Mouse (Mus musculus) bone marrow macrophage, adult 2 months (primary cell): Measurements from ENCODE around the gene Dock2. TPM values are rescaled to one million over a fixed set of nuclear protein-coding genes. Genes with fewer than 3 reads are reported as not detected.

Source experiments
- H3K27ac ChIP-seq: 2 replicates; pipeline ENCODE4 v1.5.1; 2012; ENCODE audit warnings: low read depth, low read length; ENCODE audit not compliant: insufficient read depth
- H3K4me1 ChIP-seq: 2 replicates; pipeline ENCODE4 v1.6.1; 2012; ENCODE audit warnings: low read length; ENCODE audit not compliant: control insufficient read depth, insufficient read depth
- H3K4me3 ChIP-seq: 2 replicates; pipeline ENCODE4 v1.5.1; 2012; ENCODE audit warnings: mild to moderate bottlenecking, low read length, moderate library complexity; ENCODE audit not compliant: insufficient read depth
- CTCF ChIP-seq: IDR thresholded peaks from 2 replicates; pipeline ENCODE4 v1.5.1; 2012; ENCODE audit warnings: low read depth, mild to moderate bottlenecking, low read length, moderate library complexity
- POLR2A ChIP-seq: IDR thresholded peaks from 2 replicates; pipeline ENCODE4 v1.6.1; 2012; ENCODE audit warnings: mild to moderate bottlenecking, low read depth, low read length, borderline replicate concordance
- polyA plus RNA-seq: library from polyadenylated mRNA; stranded (reverse); fragments of >200 nt; gene quantifications from 2 replicates; pipeline ENCODE4 v1.2.4, GENCODE M21; 2012; ENCODE audit not compliant: missing spikeins, insufficient read depth, insufficient read length

Dock2 gene
- polyA plus RNA-seq, 1 experiment, result 104 TPM

DNA sequence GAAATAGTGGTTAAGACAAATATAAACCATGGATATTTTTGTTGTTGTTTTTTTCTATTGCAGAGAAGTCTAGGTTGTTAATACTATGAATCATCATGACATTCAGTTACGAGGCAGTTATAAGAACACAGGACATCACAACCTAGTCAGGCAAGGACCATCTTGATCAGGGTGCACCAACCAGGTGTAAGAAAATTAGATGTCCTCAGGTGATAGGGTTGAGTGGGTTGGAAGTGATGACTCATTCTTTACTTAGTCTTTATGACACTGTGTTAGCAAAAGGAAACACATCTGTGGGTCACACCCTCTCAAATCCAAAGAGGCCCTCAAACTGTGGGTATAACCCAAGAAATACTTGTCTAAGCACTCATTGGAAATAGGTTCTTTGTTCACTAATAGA, 277.3 kb downstream of the Dock2 start:
- Histone ChIP-seq H3K4me3 (no peak overlapping the region), H3K27ac (no peak overlapping the region), H3K4me1 (no peaks in the 10 kb centered on the region)
- no peak for TF ChIP-seq POLR2A
- no peak for TF ChIP-seq CTCF

DNA sequence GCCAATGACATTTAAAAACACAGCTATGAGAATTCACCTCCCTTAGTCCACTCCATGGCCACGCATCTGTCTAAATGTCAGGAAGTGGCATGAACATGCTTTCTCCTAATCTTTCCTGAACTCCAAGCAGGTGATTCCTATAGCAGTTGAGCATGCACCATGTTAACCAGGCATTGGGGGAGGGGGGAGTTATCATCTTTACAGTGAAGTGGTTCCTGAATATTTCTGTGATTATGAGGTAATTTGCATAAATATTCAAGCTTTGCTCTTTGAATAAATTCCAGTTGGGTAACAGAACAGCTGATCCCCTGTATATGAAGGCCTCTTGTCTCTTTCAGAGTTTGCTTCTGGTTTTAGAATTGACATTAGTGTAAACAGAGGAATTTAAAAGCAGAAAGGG, 284.0 kb downstream of the Dock2 start:
- TF ChIP-seq CTCF (no peak), POLR2A (no peak)
- no peaks in the 10 kb centered on the region for H3K4me1 ChIP-seq
- no peak overlapping the region for H3K4me3 ChIP-seq
- no peak overlapping the region for H3K27ac ChIP-seq

DNA sequence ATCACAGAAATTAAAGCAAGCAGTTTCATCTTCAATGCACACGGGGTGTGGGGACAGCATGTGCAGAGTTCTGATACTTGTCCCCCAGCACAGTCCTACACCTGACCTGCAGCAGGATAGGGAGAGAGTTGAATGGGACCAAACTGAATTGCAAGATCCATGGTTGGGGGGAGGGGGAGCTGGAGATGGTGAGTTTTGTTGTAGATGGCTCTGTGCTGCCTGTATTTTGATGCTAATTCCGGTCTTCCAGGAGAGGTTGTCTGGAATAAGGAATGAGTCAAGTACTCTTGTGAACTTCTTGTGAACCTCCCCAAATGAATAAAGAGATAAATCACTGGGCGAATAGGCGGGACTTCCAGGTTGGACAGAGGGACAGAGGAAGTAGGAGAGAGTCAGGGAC, 289.0 kb downstream of the Dock2 start:
- TF ChIP-seq POLR2A (no peak), CTCF (no peak)
- Histone ChIP-seq H3K27ac (no peak overlapping the region), H3K4me1 (no peaks in the 10 kb centered on the region; the same call in 1 of the 2 replicates), H3K4me3 (no peak overlapping the region)

DNA sequence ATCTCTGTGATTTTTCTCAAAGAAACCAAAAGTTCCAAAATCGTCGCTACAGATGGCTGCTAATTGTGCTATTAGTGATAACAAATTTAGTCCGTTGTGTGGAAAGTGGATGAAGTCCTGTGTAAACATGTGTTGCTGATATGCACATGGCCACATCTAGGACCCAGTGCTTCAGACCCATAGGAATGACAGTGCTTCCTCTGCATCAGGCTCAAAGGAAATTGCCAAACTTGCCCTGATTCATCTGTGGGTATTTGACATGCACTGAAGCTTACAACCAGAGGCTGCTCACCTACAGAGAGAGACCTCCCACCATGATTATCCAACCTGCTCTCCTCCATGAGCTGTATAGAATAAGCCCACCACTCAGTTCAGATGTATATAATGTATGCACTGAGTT, 290.7 kb downstream of the Dock2 start:
- no peak overlapping the region for H3K27ac ChIP-seq
- no peaks in the 10 kb centered on the region; the same call in 1 of the 2 replicates for H3K4me1 ChIP-seq
- H3K4me3 ChIP-seq, result no peak overlapping the region
- TF ChIP-seq CTCF (no peak), POLR2A (no peak)

DNA sequence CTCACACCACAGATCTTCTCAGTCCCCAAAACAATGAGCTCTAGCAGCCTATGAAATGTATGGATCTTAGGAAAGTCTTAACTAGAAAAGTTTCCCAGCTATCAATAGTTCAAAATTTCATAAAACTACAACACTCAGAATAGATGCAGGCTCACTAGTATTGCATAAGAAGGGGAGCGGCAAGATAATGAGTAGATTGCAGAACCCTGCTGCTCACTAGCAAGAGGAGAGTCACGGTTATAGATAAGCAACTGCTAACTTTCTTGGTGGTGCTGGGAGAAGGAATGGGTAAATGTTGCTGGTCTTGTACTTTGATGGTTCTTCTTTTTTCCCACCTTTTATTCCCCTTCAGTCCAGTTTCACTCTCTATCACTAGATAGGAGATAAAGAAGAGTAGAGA, 291.5 kb downstream of the Dock2 start:
- H3K4me1 ChIP-seq, result no peaks in the 10 kb centered on the region; the same call in 1 of the 2 replicates
- H3K4me3 ChIP-seq, result no peak overlapping the region
- H3K27ac ChIP-seq, result no peak overlapping the region
- TF ChIP-seq CTCF (no peak), POLR2A (no peak)

DNA sequence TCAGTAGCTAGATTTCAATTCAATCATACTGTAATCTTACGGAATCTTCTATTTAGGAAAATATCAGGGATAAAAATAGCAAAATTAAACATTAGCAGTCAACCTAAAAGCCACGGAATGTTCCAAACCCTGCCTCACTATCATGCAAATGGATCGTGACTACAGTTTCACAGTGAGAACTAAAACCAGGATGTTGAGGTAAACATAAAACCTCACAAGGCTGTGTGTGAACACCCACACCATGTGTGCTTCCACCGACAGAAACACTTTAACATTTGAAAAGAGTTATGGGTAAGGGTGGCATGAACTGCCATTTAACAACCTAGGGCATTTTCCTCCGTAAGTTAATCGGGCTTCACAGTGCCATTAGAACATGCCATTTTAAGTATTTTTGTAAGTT, 294.1 kb downstream of the Dock2 start:
- TF ChIP-seq CTCF (no peak), POLR2A (no peak)

DNA sequence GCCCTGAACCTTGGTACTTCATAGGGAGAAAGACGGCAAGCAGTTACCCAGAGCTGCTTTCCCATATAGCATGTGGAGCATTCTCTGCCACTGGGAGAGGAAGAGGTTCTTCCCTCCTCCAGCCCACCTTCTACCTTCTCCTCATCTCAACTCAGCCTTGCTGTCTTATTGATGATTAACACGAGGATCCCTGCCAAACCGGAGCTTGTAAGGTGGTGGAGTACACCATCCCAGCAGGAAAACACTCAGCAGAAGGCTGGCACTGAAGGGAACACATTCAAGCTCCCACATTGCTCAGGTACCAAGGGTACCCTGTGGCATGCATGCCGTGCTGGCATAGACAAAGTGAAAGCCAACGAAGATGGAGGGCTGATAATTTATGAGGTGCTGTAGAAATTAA, 304.4 kb downstream of the Dock2 start:
- H3K4me3 ChIP-seq, result no peak overlapping the region
- no peak overlapping the region for H3K27ac ChIP-seq
- no peaks in the 10 kb centered on the region for H3K4me1 ChIP-seq
- no peak for TF ChIP-seq CTCF
- no peak for TF ChIP-seq POLR2A

More for the DNA sequence above, 294.1 kb downstream of the Dock2 start:
- Histone ChIP-seq H3K4me1 (no peaks in the 10 kb centered on the region; the same call in 1 of the 2 replicates), H3K27ac (no peak overlapping the region), H3K4me3 (no peak overlapping the region)

DNA sequence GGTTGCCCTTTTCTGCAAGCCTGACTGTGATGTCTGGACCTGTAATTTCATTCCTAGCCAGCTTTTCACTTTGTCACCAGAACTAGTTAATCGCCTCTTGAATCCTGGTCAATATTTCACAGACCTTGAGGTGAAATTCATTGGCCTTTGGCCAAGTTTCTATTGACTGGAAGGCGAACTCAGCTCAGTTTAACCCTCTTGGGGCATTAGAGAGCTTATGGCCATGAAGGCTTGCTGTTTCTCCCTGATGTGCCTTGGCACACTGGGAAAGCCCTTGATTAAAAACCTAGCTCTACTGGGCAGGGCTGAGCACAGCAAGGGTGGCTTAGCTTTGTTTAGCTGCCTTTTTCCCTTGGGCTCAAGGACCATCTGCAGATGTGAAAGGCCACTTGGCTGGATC, 313.9 kb downstream of the Dock2 start:
- no peak overlapping the region for H3K4me3 ChIP-seq
- TF ChIP-seq CTCF (no peak), POLR2A (no peak)
- H3K27ac ChIP-seq, result no peak overlapping the region
- H3K4me1 ChIP-seq, result no peaks in the 10 kb centered on the region

DNA sequence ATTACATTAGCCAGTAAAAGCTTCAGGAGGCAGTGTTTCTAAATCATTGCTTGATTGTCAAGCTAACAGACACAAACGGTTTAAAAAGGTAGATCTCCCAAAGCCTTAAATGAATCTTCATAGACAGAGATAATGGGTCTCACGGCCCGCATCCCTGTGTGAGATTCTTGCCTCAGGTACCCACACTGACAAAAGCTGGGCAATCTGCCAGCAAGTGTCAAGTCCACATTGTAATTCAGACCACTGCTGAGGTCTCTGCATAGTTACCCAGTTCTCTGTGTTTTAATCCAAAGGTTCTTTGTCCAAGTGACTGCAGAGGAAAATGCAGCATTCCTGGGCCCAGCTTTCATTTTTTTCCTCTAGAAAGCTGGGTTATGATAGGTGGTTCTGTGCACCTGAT, 315.1 kb downstream of the Dock2 start:
- no peak overlapping the region for H3K27ac ChIP-seq
- no peak for TF ChIP-seq CTCF
- no peak for TF ChIP-seq POLR2A
- H3K4me3 ChIP-seq, result no peak overlapping the region
- H3K4me1 ChIP-seq, result no peaks in the 10 kb centered on the region

DNA sequence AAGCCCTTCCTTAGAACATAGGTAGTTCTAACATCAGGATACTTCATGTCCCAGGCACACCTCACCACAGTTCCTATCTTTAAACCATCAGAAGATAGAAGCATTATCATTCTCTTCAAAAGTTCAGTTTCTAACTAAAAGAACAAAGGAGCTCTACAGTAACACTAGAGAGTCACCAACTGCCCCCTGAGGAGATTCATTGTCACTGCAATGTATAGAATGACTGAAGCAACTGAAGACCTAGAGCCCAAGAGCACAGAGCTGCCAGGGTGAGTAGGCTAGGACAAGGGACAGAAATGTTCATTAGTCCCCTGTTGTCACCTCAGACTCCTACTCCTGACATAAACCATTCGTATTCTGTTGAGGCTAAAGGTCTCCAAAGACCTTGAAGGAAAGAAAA, 316.6 kb downstream of the Dock2 start:
- TF ChIP-seq CTCF, result no peak
- no peak for TF ChIP-seq POLR2A
- no peak overlapping the region for H3K27ac ChIP-seq
- H3K4me3 ChIP-seq, result no peak overlapping the region
- no peaks in the 10 kb centered on the region for H3K4me1 ChIP-seq

DNA sequence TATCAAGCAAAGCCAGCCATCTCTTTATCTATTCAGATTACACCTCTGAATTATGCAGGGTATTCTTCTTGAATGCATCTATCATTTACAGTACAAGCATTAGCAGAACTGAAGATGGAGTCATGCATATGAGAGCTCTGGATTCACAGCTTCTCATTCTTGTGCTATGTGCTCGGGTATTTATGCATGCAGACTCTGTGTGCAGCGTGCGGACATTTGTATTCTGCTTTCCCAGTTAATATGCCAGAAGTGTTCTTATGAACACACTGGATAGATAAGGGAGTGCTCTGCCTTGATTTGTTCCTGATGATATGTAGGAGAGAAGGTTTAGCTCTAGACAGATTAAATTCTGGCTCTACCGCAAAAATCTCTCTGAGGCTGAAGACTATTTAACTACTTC, 333.7 kb downstream of the Dock2 start:
- Histone ChIP-seq H3K27ac (no peak overlapping the region), H3K4me1 (no peaks in the 10 kb centered on the region), H3K4me3 (no peak overlapping the region)
- TF ChIP-seq POLR2A (no peak), CTCF (no peak)
